9 mouse cellular contexts compared by ENCODE assay signal in genomic region chr12:11391244-11391949, GRCm38 (mm10). TPM values are rescaled to one million over a fixed set of nuclear protein-coding genes. Genes with fewer than 3 reads are reported as not detected.
DNase-seq lines count a peak whose midpoint lies in the region; ATAC-seq lines count a peak whose summit lies in the region.
"Had no signal": no experiment of that assay in that cellular context is flagged by ENCODE, and none has a peak within 500 bp of the region (broad histone marks: within the 10 kb centered on the region; RNA-seq: fewer than 3 reads in every experiment).

No protein-coding gene starts in this region.

- intact Hi-C loops in heart, postnatal 10 days (cut with DNase I): no loop called here

- H3K9me3 ChIP-seq in liver, embryonic 11.5 days (ENCODE audit: control insufficient read depth, low read length): no peaks in the 10 kb centered on the region

- no peak overlapping the region for H3K4me3 ChIP-seq in liver, embryonic 11.5 days (ENCODE audit: low read depth, low read length)
- H3K4me3 ChIP-seq: erythroblast, embryonic 14.5 days had no signal

- no peaks in the 10 kb centered on the region for H3K27me3 ChIP-seq in liver, embryonic 11.5 days (replicated peaks; ENCODE audit: control insufficient read depth, insufficient read depth, low read length)

- H3K9ac ChIP-seq in liver, embryonic 11.5 days (ENCODE audit: low read depth, low read length): no peak overlapping the region

- no peaks in the 10 kb centered on the region for H3K36me3 ChIP-seq in liver, embryonic 11.5 days (ENCODE audit: control insufficient read depth, insufficient read depth, low read length)

- no peak overlapping the region for H3K4me2 ChIP-seq in liver, embryonic 11.5 days

- H3K27ac ChIP-seq in liver, embryonic 11.5 days (ENCODE audit: low read depth, low read length): no peak overlapping the region

- H3K4me1 ChIP-seq in liver, embryonic 11.5 days (replicated peaks; ENCODE audit: control insufficient read depth, insufficient read depth, low read length): no peaks in the 10 kb centered on the region

- ATAC-seq in liver, embryonic 11.5 days (replicated peaks; ENCODE audit: low FRiP score): peak; percentile 43; the same call in 1 of the 2 replicates

- 51% methylated on average over 7 of the region's 7 CpGs for WGBS in liver, embryonic 11.5 days

- peak; percentile 36 for DNase-seq in adrenal gland, postnatal 10 days
- DNase-seq in adrenal gland, adult 18-20 months (ENCODE audit: low spot score in 2 of 2): no peak
- peak; percentile 17 for DNase-seq in right cerebral cortex, postnatal 14 days
- no peak for DNase-seq in right cerebral cortex, postnatal 36 days (ENCODE audit: low spot score in 2 of 2)
- DNase-seq in heart, postnatal 10 days: peak; percentile 60 to 63
- no peak for DNase-seq in liver, embryonic 11.5 days (ENCODE audit: low spot score)
- DNase-seq in layer of hippocampus, adult 18-20 months (ENCODE audit: low spot score in 2 of 2): no peak
- no peak for DNase-seq in spleen, postnatal 10 days (ENCODE audit: low spot score in 2 of 2)

RNA-seq across cellular contexts. Expression of gene Vsnl1, which starts 45.0 kb away (rescaled TPM):
- total RNA-seq in adrenal gland, postnatal 10 days (2021): 10 to 100 TPM; 18.2 to 26.9 TPM
- 10 to 100 TPM; 38.4 to 47.3 TPM for total RNA-seq in adrenal gland, adult 18-20 months (2021)
- total RNA-seq in heart, postnatal 10 days (2021): 1 to 10 TPM in 1 of 2 experiments, under 1 TPM in 1; 0.45 to 1.8 TPM
- 4.4 and 5.9 TPM in 2 replicates for polyA plus RNA-seq in liver, embryonic 11.5 days (2014; fragmentation: Nextera tagmentation; extraction: Ambion mirVana)
- 100 to 1,000 TPM; 447 to 452 TPM for total RNA-seq in layer of hippocampus, adult 18-20 months (2021)
- polyA plus RNA-seq: erythroblast, embryonic 14.5 days had no signal

Comparison
In these comparisons a context has a peak if more than half of its experiments do, and no peak if none do; other contexts are left out.
1. DNase-seq: peak in adrenal gland, postnatal 10 days (single experiment), right cerebral cortex, postnatal 14 days (single experiment) and heart, postnatal 10 days (2 of 2); none in adrenal gland, adult 18-20 months (0 of 2), right cerebral cortex, postnatal 36 days (0 of 2), liver, embryonic 11.5 days (single experiment), layer of hippocampus, adult 18-20 months (0 of 2) and spleen, postnatal 10 days (0 of 2).
2. RNA of gene Vsnl1, which starts 45.0 kb away (total RNA-seq): 447 to 452 TPM in layer of hippocampus, adult 18-20 months; 38.4 to 47.3 TPM in adrenal gland, adult 18-20 months, 18.2 to 26.9 TPM in adrenal gland, postnatal 10 days and 0.45 to 1.8 TPM in heart, postnatal 10 days; every median in the first group is over 4 times any median in the second.